Mouse (Mus musculus) cerebellum, adult 2 months (tissue): Measurements from ENCODE around the gene Gnat2.

Experiments used
- CTCF ChIP-seq: fragments of 200-500 bp; IDR thresholded peaks from 2 replicates; pipeline ENCODE4 v1.5.1; 2011; ENCODE audit warnings: low read depth, mild to moderate bottlenecking, control low read depth, low read length, moderate library complexity, borderline replicate concordance; ENCODE audit not compliant: insufficient read depth
- POLR2A ChIP-seq: fragments of 200-500 bp; IDR thresholded peaks from 2 replicates; pipeline ENCODE4 v1.6.1; 2011; ENCODE audit warnings: low read length, control low read depth, borderline replicate concordance; ENCODE audit not compliant: insufficient read depth

DNA sequence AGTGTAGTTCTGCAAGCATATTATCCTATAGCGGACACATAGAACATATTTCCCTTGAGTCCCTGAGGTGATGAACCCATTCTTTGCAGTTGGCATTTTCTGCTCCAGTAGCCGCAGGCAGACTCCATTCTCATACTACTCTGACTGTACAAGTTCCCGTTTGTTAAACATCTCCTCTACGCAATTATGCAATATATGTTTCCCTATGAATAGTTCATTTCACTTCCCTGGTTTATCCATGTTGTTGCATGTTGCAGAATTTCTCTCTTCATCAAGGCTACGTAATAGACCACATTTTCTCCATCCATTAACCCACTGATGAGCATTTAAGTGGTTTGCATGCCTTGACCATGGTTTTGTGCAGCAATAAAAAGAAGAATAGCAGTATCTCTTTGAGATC is 42.1 kb upstream of the Gnat2 start:
- TF ChIP-seq CTCF (no peak), POLR2A (no peak)
